Mouse (Mus musculus) spleen, embryonic (tissue): Measurements from ENCODE around the gene Irs3.

Experiments
- CTCF ChIA-PET: fragments of 350-600 bp; sonication (Branson Sonifier 250); formaldehyde crosslinking; loops from one replicate; lab custom pipeline; 2022; lab: Charles Lee

Irs3 gene

GRCm38 (mm10) chr5:137628498-137629305, 16.8 kb downstream of the Irs3 start, which contains the start of the genes Fbxo24, Lrch4 and Gm20605:
Gene Fbxo24 (minus strand): TSS chr5:137629002.
Gene Lrch4 (plus strand): TSS chr5:137629121.
Gene Gm20605 (plus strand): TSS chr5:137629175.
- CTCF ChIA-PET = interaction anchor here (0.5 to 0.6 kb wide), 2 partner anchors 111 to 1665 kb away, joined by 3 to 5 read pairs; no protein-coding TSS in a partner anchor

GRCm38 (mm10) chr5:137627991-137628390, 17.5 kb downstream of the Irs3 start:
- CTCF ChIA-PET = interaction anchor here (0.5 to 1.2 kb wide), 3 partner anchors 26 to 1665 kb away, joined by 3 to 5 read pairs (median 3); no protein-coding TSS in a partner anchor

GRCm38 (mm10) chr5:137623937-137624530, 21.5 kb downstream of the Irs3 start:
- CTCF ChIA-PET = no interaction called here

GRCm38 (mm10) chr5:137615347-137615746, 30.2 kb downstream of the Irs3 start:
- CTCF ChIA-PET = interaction anchor here (0.7 kb wide), 1 partner anchor 1751 kb away, joined by 4 read pairs; no protein-coding TSS in a partner anchor

GRCm38 (mm10) chr5:137614921-137615320, 30.6 kb downstream of the Irs3 start:
- CTCF ChIA-PET = interaction anchor here (0.7 kb wide), 1 partner anchor 1750 kb away, joined by 4 read pairs; no protein-coding TSS in a partner anchor

GRCm38 (mm10) chr5:137613550-137613949, 32.0 kb downstream of the Irs3 start, which contains the start of gene Pcolce:
Gene Pcolce (minus strand): TSS chr5:137613784.
- CTCF ChIA-PET = interaction anchor here (0.7 kb wide), 1 partner anchor 509 kb away, joined by 3 read pairs; no protein-coding TSS in a partner anchor

GRCm38 (mm10) chr5:137613076-137613475, 32.4 kb downstream of the Irs3 start:
- CTCF ChIA-PET = no interaction called here

- CTCF ChIA-PET = interaction anchor here (0.7 kb wide), 2 partner anchors 15 to 38 kb away, joined by 3 to 4 read pairs; no protein-coding TSS in a partner anchor
Observed at GRCm38 (mm10) chr5:137611245-137611602, 34.3 kb downstream of the Irs3 start.

- CTCF ChIA-PET = no interaction called here
Observed at GRCm38 (mm10) chr5:137610548-137611244, 34.8 kb downstream of the Irs3 start.

GRCm38 (mm10) chr5:137610056-137610455, 35.5 kb downstream of the Irs3 start:
- CTCF ChIA-PET = no interaction called here

- CTCF ChIA-PET = no interaction called here
Observed at GRCm38 (mm10) chr5:137609292-137609691, 36.2 kb downstream of the Irs3 start.

- CTCF ChIA-PET = no interaction called here
Observed at GRCm38 (mm10) chr5:137608654-137609190, 36.8 kb downstream of the Irs3 start.

- CTCF ChIA-PET = no interaction called here
Observed at GRCm38 (mm10) chr5:137607860-137608653, 37.5 kb downstream of the Irs3 start.

GRCm38 (mm10) chr5:137601365-137601729, 44.2 kb downstream of the Irs3 start:
- CTCF ChIA-PET = no interaction called here

GRCm38 (mm10) chr5:137600619-137601364, 44.7 kb downstream of the Irs3 start, which contains the start of gene Mospd3:
Gene Mospd3 (minus strand): TSS chr5:137601058.
- CTCF ChIA-PET = interaction anchor here (0.5 to 0.6 kb wide), 2 partner anchors 33 to 83 kb away, joined by 5 to 10 read pairs; no protein-coding TSS in a partner anchor

- CTCF ChIA-PET = interaction anchor here (0.5 to 0.6 kb wide), 4 partner anchors 32 to 190 kb away, joined by 3 to 10 read pairs (median 4); no protein-coding TSS in a partner anchor
Observed at GRCm38 (mm10) chr5:137600281-137600618, 45.3 kb downstream of the Irs3 start.

- CTCF ChIA-PET = interaction anchor here (0.5 to 0.6 kb wide), 2 partner anchors 58 to 191 kb away, joined by 3 read pairs; no protein-coding TSS in a partner anchor
Observed at GRCm38 (mm10) chr5:137599600-137599999, 45.9 kb downstream of the Irs3 start.

GRCm38 (mm10) chr5:137598100-137598826, 47.3 kb downstream of the Irs3 start:
- CTCF ChIA-PET = interaction anchor here (0.6 kb wide), 1 partner anchor 40 kb away, joined by 16 read pairs; no protein-coding TSS in a partner anchor

- CTCF ChIA-PET = no interaction called here
Observed at GRCm38 (mm10) chr5:137597625-137598024, 47.9 kb downstream of the Irs3 start.
